Mouse (Mus musculus): ENCODE results near the gene 1700123O20Rik. TPM values are rescaled to one million over a fixed set of nuclear protein-coding genes. Genes with fewer than 3 reads are reported as not detected.

Gene 1700123O20Rik
- polyA plus RNA-seq, 1 experiment from 2014 or later, result 88.9 TPM

DNA sequence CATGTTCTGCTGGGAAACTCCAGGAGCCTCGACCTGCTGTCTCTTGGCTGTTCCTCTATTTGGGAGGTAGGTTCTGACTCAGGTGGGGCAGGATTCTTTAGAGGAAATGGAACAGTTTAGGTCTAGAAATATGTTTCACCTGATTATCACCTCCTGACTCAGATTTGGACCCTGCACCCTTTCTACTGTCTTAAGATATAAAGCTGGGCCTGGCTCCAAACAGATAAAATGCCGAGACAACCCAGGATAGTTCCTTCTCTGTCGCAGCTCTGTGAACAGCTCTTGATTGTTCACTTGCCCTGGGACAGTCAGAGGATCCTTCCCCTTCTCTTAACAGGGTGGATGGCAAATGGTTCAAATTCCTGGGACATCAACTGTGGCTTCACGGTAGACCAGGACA lies 49.2 kb downstream of the 1700123O20Rik start:
- Histone ChIP-seq H3K4me1 (ENCODE audit: control insufficient read depth, insufficient read depth, low read length) (0 out of 2 replicates have a peak, but pooled peaks cover 3% of the 10 kb centered on the region), H3K4me2 (replicated peaks; ENCODE audit: low read depth, low read length) (no peak overlapping the region), H3K4me3 (ENCODE audit: low read depth, low read length) (no peak overlapping the region), H3K36me3 (ENCODE audit: control insufficient read depth, insufficient read depth, low read length) (no peaks in the 10 kb centered on the region), H3K9ac (replicated peaks; ENCODE audit: low read depth, low read length) (no peak overlapping the region), H3K27me3 (ENCODE audit: control insufficient read depth, insufficient read depth, low read length) (no peaks in the 10 kb centered on the region), H3K27ac (ENCODE audit: low read length) (no peak overlapping the region), H3K9me3 (ENCODE audit: control insufficient read depth, low read depth, low read length) (no peaks in the 10 kb centered on the region)
- 73% methylated on average over 4 of the region's 4 CpGs for WGBS
- ATAC-seq (ENCODE audit: insufficient number of reproducible peaks, insufficient read depth, low FRiP score, low read depth), result no peak

DNA sequence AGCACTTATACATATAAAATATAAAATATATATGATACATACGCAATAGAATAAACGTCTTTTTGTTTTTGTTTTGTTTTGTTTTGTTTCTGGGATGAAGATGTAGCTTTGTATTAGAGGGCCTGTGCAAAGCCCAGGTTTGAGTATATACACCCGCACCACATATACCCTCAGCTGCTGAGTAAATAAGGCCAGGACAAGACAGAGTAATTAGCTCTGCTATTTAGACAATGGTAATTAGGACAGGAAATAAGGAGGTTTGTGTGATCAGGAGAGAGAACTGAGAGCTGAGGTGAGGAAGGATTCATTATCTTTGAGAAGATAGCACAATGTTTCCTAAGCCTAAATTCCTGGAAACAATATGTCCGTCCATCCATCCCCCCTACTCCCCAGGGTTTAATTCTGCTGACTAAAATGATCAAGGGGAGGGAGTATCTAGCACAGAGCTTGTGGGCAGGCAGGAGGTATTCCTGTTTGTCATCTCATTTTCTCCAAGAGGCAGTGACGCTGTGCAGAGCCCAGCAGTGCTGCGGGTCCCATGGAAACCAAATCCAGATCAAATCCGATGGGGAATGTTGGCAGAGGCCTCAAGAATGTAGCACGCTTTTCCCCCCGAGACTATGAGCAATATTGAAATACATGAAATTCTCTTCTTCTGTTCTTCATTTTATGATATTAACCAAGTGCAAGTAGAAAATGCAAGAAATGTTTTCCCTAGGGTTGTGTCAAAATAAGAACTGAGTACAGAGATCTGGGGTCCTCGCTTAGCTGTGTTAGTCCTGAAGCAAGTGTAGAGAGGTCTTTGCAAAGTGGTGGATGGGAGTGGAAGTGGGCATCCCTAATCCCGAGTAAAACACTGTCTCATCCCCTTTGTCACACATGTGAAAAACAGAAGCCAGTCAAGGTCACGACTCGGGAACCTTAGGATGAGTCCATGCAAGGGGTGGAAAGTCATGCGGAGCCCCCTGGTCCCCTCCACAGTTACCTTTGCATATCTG lies 50.8 kb downstream of the 1700123O20Rik start:
- Histone ChIP-seq H3K4me3 (ENCODE audit: low read depth, low read length) (no peak overlapping the region), H3K9me3 (ENCODE audit: control insufficient read depth, low read depth, low read length) (no peaks in the 10 kb centered on the region), H3K4me1 (ENCODE audit: control insufficient read depth, insufficient read depth, low read length) (0 out of 2 replicates have a peak, but pooled peaks cover 3% of the 10 kb centered on the region), H3K4me2 (replicated peaks; ENCODE audit: low read depth, low read length) (no peak overlapping the region), H3K9ac (replicated peaks; ENCODE audit: low read depth, low read length) (no peak overlapping the region), H3K27me3 (ENCODE audit: control insufficient read depth, insufficient read depth, low read length) (no peaks in the 10 kb centered on the region), H3K36me3 (ENCODE audit: control insufficient read depth, insufficient read depth, low read length) (no peaks in the 10 kb centered on the region), H3K27ac (ENCODE audit: low read length) (0 out of 2 replicates have a peak overlapping the region, but pooled peaks have one; percentile 27)
- ATAC-seq (ENCODE audit: insufficient number of reproducible peaks, insufficient read depth, low FRiP score, low read depth), result peak; percentile 28; the same call in 1 of the 2 replicates
- 60% methylated on average over 14 of the region's 14 CpGs for WGBS

DNA sequence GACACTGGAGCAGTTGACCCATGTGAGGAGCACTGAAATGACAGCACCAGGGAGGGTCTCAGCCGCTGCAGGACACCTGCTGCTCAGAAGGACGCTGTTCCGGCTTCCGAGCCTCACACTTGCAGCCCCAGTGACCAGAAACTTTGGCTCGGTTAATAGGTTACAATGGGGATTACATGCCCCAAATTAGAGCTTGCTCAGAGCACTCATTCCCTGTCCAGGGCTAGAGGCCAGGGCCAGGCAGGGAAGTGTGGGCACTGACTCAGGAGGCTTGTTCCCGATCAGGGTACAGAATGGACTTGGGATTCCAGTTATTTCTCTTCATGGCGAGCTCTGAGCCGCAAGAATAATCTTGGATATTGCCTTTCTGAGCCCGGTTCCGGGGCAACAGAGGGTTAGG lies 51.6 kb downstream of the 1700123O20Rik start:
- Histone ChIP-seq H3K9ac (replicated peaks; ENCODE audit: low read depth, low read length) (no peak overlapping the region), H3K27ac (ENCODE audit: low read length) (0 out of 2 replicates have a peak overlapping the region, but pooled peaks have one; percentile 27), H3K4me1 (ENCODE audit: control insufficient read depth, insufficient read depth, low read length) (0 out of 2 replicates have a peak, but pooled peaks cover 3% of the 10 kb centered on the region), H3K9me3 (ENCODE audit: control insufficient read depth, low read depth, low read length) (no peaks in the 10 kb centered on the region), H3K36me3 (ENCODE audit: control insufficient read depth, insufficient read depth, low read length) (no peaks in the 10 kb centered on the region), H3K4me3 (ENCODE audit: low read depth, low read length) (no peak overlapping the region), H3K27me3 (ENCODE audit: control insufficient read depth, insufficient read depth, low read length) (no peaks in the 10 kb centered on the region), H3K4me2 (replicated peaks; ENCODE audit: low read depth, low read length) (no peak overlapping the region)
- ATAC-seq (ENCODE audit: insufficient number of reproducible peaks, insufficient read depth, low FRiP score, low read depth), result no peak
- WGBS, result 84% methylated on average over 10 of the region's 10 CpGs

Small RNAs within 50 kb of the gene (microRNA-seq; reads per million reads assigned to microRNA genes)
- 0.78 reads per million for gene Mir6948

Other genes with a start within 250 kb of the 1700123O20Rik start
- gene Lrp10, start 222.1 kb upstream of the 1700123O20Rik start, polyA plus RNA-seq (2014; fragmentation: Nextera tagmentation; extraction: Ambion mirVana), result 38.1 and 41.7 TPM in 2 replicates
- 1.5 and 2.0 TPM in 2 replicates for gene Rem2, start 210.1 kb upstream of the 1700123O20Rik start, polyA plus RNA-seq (2014; fragmentation: Nextera tagmentation; extraction: Ambion mirVana)
- gene Prmt5, start 168.7 kb upstream of the 1700123O20Rik start, polyA plus RNA-seq (2014; fragmentation: Nextera tagmentation; extraction: Ambion mirVana), result 79.8 and 80.4 TPM in 2 replicates
- 48.2 and 52.5 TPM in 2 replicates for gene Haus4, start 131.6 kb upstream of the 1700123O20Rik start, polyA plus RNA-seq (2014; fragmentation: Nextera tagmentation; extraction: Ambion mirVana)
- 26.2 and 30.3 TPM in 2 replicates for gene Ajuba, start 108.7 kb upstream of the 1700123O20Rik start, polyA plus RNA-seq (2014; fragmentation: Nextera tagmentation; extraction: Ambion mirVana)
- 7.9 and 8.3 TPM in 2 replicates for gene 4931414P19Rik, start 80.2 kb upstream of the 1700123O20Rik start, polyA plus RNA-seq (2014; fragmentation: Nextera tagmentation; extraction: Ambion mirVana)
- 355 and 361 TPM in 2 replicates for gene Psmb5, start 68.2 kb upstream of the 1700123O20Rik start, polyA plus RNA-seq (2014; fragmentation: Nextera tagmentation; extraction: Ambion mirVana)
- gene Psmb11, start 64.8 kb upstream of the 1700123O20Rik start, polyA plus RNA-seq (2014; fragmentation: Nextera tagmentation; extraction: Ambion mirVana), result 0.06 TPM in 1 of 2 replicates, not detected in the other
- not detected in 2 replicates for gene Gm17606, start 45.3 kb upstream of the 1700123O20Rik start, polyA plus RNA-seq (2014; fragmentation: Nextera tagmentation; extraction: Ambion mirVana)
- 4.5 and 5.1 TPM in 2 replicates for gene Cdh24, start 44.9 kb upstream of the 1700123O20Rik start, polyA plus RNA-seq (2014; fragmentation: Nextera tagmentation; extraction: Ambion mirVana)
- gene Acin1, start 715 bp downstream of the 1700123O20Rik start, polyA plus RNA-seq (2014; fragmentation: Nextera tagmentation; extraction: Ambion mirVana), result 145 and 147 TPM in 2 replicates
- gene Gm29776, start 12.6 kb downstream of the 1700123O20Rik start, polyA plus RNA-seq (2014; fragmentation: Nextera tagmentation; extraction: Ambion mirVana), result 0.17 and 0.24 TPM in 2 replicates
- 0.69 TPM in 1 of 2 replicates, not detected in the other for gene Cebpe, start 26.0 kb downstream of the 1700123O20Rik start, polyA plus RNA-seq (2014; fragmentation: Nextera tagmentation; extraction: Ambion mirVana)
- 5.4 and 5.8 TPM in 2 replicates for gene Slc7a8, start 95.7 kb downstream of the 1700123O20Rik start, polyA plus RNA-seq (2014; fragmentation: Nextera tagmentation; extraction: Ambion mirVana)
- not detected in 2 replicates for gene Rnf212b, start 127.9 kb downstream of the 1700123O20Rik start, polyA plus RNA-seq (2014; fragmentation: Nextera tagmentation; extraction: Ambion mirVana)
- 7.9 and 9.2 TPM in 2 replicates for gene Homez, start 184.7 kb downstream of the 1700123O20Rik start, polyA plus RNA-seq (2014; fragmentation: Nextera tagmentation; extraction: Ambion mirVana)
- gene Ppp1r3e, start 191.3 kb downstream of the 1700123O20Rik start, polyA plus RNA-seq (2014; fragmentation: Nextera tagmentation; extraction: Ambion mirVana), result 2.8 and 2.9 TPM in 2 replicates
- gene Bcl2l2, start 197.2 kb downstream of the 1700123O20Rik start, polyA plus RNA-seq (2014; fragmentation: Nextera tagmentation; extraction: Ambion mirVana), result 6.1 and 6.2 TPM in 2 replicates
- not detected in 2 replicates for gene Gm20521, start 197.2 kb downstream of the 1700123O20Rik start, polyA plus RNA-seq (2014; fragmentation: Nextera tagmentation; extraction: Ambion mirVana)
- gene Pabpn1, start 206.3 kb downstream of the 1700123O20Rik start, polyA plus RNA-seq (2014; fragmentation: Nextera tagmentation; extraction: Ambion mirVana), result 136 and 152 TPM in 2 replicates
- gene Slc22a17, start 226.9 kb downstream of the 1700123O20Rik start, polyA plus RNA-seq (2014; fragmentation: Nextera tagmentation; extraction: Ambion mirVana), result 44.9 and 51.3 TPM in 2 replicates
- gene Efs, start 239.9 kb downstream of the 1700123O20Rik start, polyA plus RNA-seq (2014; fragmentation: Nextera tagmentation; extraction: Ambion mirVana), result 40.1 and 41.0 TPM in 2 replicates
- gene Il25, start 246.5 kb downstream of the 1700123O20Rik start, polyA plus RNA-seq (2014; fragmentation: Nextera tagmentation; extraction: Ambion mirVana), result 0.32 TPM in 1 of 2 replicates, not detected in the other

Data from stomach, embryonic 14.5 days (tissue).